Mouse (Mus musculus) CH12.LX (cell line): ENCODE measurements around the gene Smarca4. TPM values are rescaled to one million over a fixed set of nuclear protein-coding genes. Genes with fewer than 3 reads are reported as not detected.
A peak's percentile ranks its signal among the peaks of the same experiment; 100 is the strongest.

Experiments used
- DNase-seq: peaks from one replicate; pipeline ENCODE4 v3.0.0-alpha.2; 2013; ENCODE audit errors: extremely low read depth
- H3K27ac ChIP-seq: 2 replicates; pipeline ENCODE4 v1.5.1; 2012; ENCODE audit warnings: low read depth, mild to moderate bottlenecking, control low read depth, moderate library complexity; ENCODE audit not compliant: insufficient read depth
- H3K27me3 ChIP-seq: replicated peaks from 2 replicates; pipeline ENCODE3; 2012; ENCODE audit warnings: inconsistent platforms
- H3K36me3 ChIP-seq, 2 experiments: replicated peaks in 1 of 2; 2 replicates each; pipeline versions ENCODE3 to v1.6.1; 2012; ENCODE audit warnings: inconsistent platforms in 1 of 2, low read length in 1 of 2, mild to moderate bottlenecking in 1 of 2, mixed read lengths in 1 of 2, moderate library complexity in 1 of 2; ENCODE audit not compliant: control insufficient read depth in 1 of 2, insufficient read depth in 1 of 2
- H3K4me1 ChIP-seq, 2 experiments: 2 replicates each; pipeline ENCODE4 v1.6.1; 2012; ENCODE audit warnings: inconsistent platforms in 1 of 2, moderate library complexity in 1 of 2; ENCODE audit not compliant: insufficient read depth in 2 of 2, control insufficient read depth in 1 of 2
- H3K4me2 ChIP-seq: 2 replicates; pipeline ENCODE4 v1.6.1; 2012; ENCODE audit warnings: low read depth, mild to moderate bottlenecking, control low read depth; ENCODE audit not compliant: poor library complexity, insufficient read depth, severe bottlenecking
- H3K4me3 ChIP-seq, 3 experiments: fragments of 150-350 bp in 1 of 3; sonication (generic) in 1 of 3; replicated peaks in 1 of 3; 2 replicates each; pipeline versions ENCODE3 to v1.5.1; 2011 to 2012; ENCODE audit warnings: low read depth in 2 of 3, low read length in 2 of 3, mild to moderate bottlenecking in 2 of 3, moderate library complexity in 2 of 3, control low read depth in 1 of 3, improper control_type of control experiment in 1 of 3, inconsistent platforms in 1 of 3, mixed read lengths in 1 of 3; ENCODE audit not compliant: poor library complexity in 1 of 3
- H3K79me2 ChIP-seq: replicated peaks from 2 replicates; pipeline ENCODE4 v1.6.1; 2012; ENCODE audit warnings: mild to moderate bottlenecking, moderate library complexity; ENCODE audit not compliant: control insufficient read depth, poor library complexity, insufficient read depth, severe bottlenecking; ENCODE audit errors: extremely low read depth
- H3K9ac ChIP-seq: 2 replicates; pipeline ENCODE4 v1.6.1; 2012; ENCODE audit warnings: low read depth, mild to moderate bottlenecking, control low read depth, moderate library complexity; ENCODE audit not compliant: insufficient read depth
- H3K9me3 ChIP-seq: replicated peaks from 2 replicates; pipeline ENCODE3; 2012; ENCODE audit warnings: low read length, inconsistent platforms, mixed read lengths
- BHLHE40 ChIP-seq: IDR thresholded peaks from 2 replicates; pipeline ENCODE4 v1.6.1; 2011; ENCODE audit warnings: mild to moderate bottlenecking, low read depth, low read length, improper control_type of control experiment
- EP300 ChIP-seq: IDR thresholded peaks from 2 replicates; pipeline ENCODE4 v1.6.1; 2011; ENCODE audit warnings: low read length, improper control_type of control experiment
- ETS1 ChIP-seq: conservative IDR thresholded peaks from 2 replicates; pipeline ENCODE4 v1.6.1; 2012; ENCODE audit warnings: low read depth, mild to moderate bottlenecking, inconsistent platforms, low read length, improper control_type of control experiment, moderate library complexity
- HCFC1 ChIP-seq: IDR thresholded peaks from 2 replicates; pipeline ENCODE4 v1.6.1; 2012; ENCODE audit warnings: low read depth, mild to moderate bottlenecking, inconsistent platforms, low read length, improper control_type of control experiment
- KAT2A ChIP-seq: IDR thresholded peaks from 2 replicates; pipeline ENCODE4 v1.6.1; 2012; ENCODE audit warnings: low read length, improper control_type of control experiment, inconsistent platforms; ENCODE audit not compliant: insufficient replicate concordance
- MAFK ChIP-seq: IDR thresholded peaks from 2 replicates; pipeline ENCODE4 v1.6.1; 2011; ENCODE audit warnings: low read length, improper control_type of control experiment; ENCODE audit not compliant: insufficient replicate concordance
- MXI1 ChIP-seq: IDR thresholded peaks from 2 replicates; pipeline ENCODE4 v1.6.1; 2011; ENCODE audit warnings: mild to moderate bottlenecking, low read depth, low read length, improper control_type of control experiment
- NRF1 ChIP-seq: IDR thresholded peaks from 2 replicates; pipeline ENCODE4 v1.6.1; 2014; ENCODE audit warnings: low read depth, mild to moderate bottlenecking, inconsistent platforms, low read length, improper control_type of control experiment, moderate library complexity
- RAD21 ChIP-seq: IDR thresholded peaks from 2 replicates; pipeline ENCODE4 v1.6.1; 2011; ENCODE audit warnings: low read depth, mild to moderate bottlenecking, low read length, improper control_type of control experiment, moderate library complexity
- RCOR1 ChIP-seq: conservative IDR thresholded peaks from 2 replicates; pipeline ENCODE4 v1.6.1; 2012; ENCODE audit warnings: low read depth, mild to moderate bottlenecking, inconsistent platforms, low read length, improper control_type of control experiment
- TBP ChIP-seq: conservative IDR thresholded peaks from 2 replicates; pipeline ENCODE4 v1.6.1; 2011; ENCODE audit warnings: low read depth, low read length, improper control_type of control experiment
- ZKSCAN1 ChIP-seq: IDR thresholded peaks from 2 replicates; pipeline ENCODE4 v1.6.1; 2012; ENCODE audit warnings: low read depth, inconsistent platforms, low read length, improper control_type of control experiment, borderline replicate concordance
- ZNF384 ChIP-seq: IDR thresholded peaks from 2 replicates; pipeline ENCODE4 v1.6.1; 2012; ENCODE audit warnings: low read depth, low read length, improper control_type of control experiment, inconsistent platforms
- dilution Hi-C: fragments of 300-500 bp; cut with MboI; formaldehyde crosslinking; loops from 2 replicates; pipeline ENCODE4 v1.14.3; 2020; ENCODE audit warnings: low sequenced_read_pairs; ENCODE audit not compliant: extremely low pct_unique_long_range_greater_than_20kb, extremely low pct_ligation_motif_present
- in situ Hi-C: fragments of 300-500 bp; cut with MboI; formaldehyde crosslinking; loops from 3 replicates; pipeline ENCODE4 v1.14.3; 2019; ENCODE audit warnings: low sequenced_read_pairs, low pct_ligation_motif_present, low pct_unique_long_range_greater_than_20kb, mixed read lengths
- polyA plus RNA-seq: library from polyadenylated mRNA; unstranded; fragments of >175 nt; gene quantifications from 2 replicates; pipeline ENCODE4 v1.2.1, GENCODE M21; 2012; ENCODE audit warnings: low read depth; ENCODE audit not compliant: insufficient read length
- total RNA-seq, 2 experiments: library from RNA; depleted of rRNA; stranded (reverse); fragments of 300-350 nt in 1 of 2; fragments of >200 nt in 1 of 2; gene quantifications; 2 replicates each; pipeline ENCODE4 v1.2.3; 2012 to 2014

The Smarca4 gene
- total and polyA plus RNA-seq, 3 experiments, result 33.8 to 86.2 (median 74.3) TPM

DNA sequence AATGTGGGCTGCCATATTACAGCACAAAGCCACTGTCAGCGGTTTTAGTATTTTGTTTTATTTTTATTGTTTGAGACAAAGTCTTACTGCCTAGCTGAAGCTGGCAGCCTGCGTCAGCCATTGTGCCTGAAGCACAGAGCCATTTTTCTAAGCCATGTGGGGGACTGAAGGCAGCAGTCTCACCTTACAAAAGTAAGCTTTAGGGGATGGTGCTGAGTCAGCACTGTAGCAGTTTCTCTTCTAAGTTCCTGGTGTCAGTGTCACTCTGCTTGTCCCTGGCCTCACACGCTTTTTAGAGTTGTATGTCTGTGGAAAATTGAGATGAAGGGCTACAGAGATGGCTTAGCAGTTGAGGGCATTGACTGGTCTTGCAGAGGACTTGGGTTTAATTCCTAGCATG lies 30.4 kb downstream of the Smarca4 start:
- no peak for DNase-seq
- no peak overlapping the region for H3K4me3 ChIP-seq
- in situ Hi-C loops (no loop called here), dilution Hi-C loops (no loop called here)
- no peak overlapping the region for H3K9ac ChIP-seq
- H3K27ac ChIP-seq, result no peak overlapping the region
- H3K9me3 ChIP-seq, result no peaks in the 10 kb centered on the region
- 0 out of 2 replicates have a peak, but pooled peaks cover 5% of the 10 kb centered on the region for H3K79me2 ChIP-seq
- no peaks in the 10 kb centered on the region for H3K27me3 ChIP-seq
- H3K4me1 ChIP-seq, result peaks cover 0 to 4% of the 10 kb centered on the region in 2 experiments; a peak in 1 of 4 replicates
- H3K4me2 ChIP-seq, result no peak overlapping the region
- peak; percentile 80 for TF ChIP-seq MAFK
- TF ChIP-seq TBP, result no peak
- no peak for TF ChIP-seq HCFC1
- no peak for TF ChIP-seq ZKSCAN1
- TF ChIP-seq RCOR1, result no peak
- TF ChIP-seq MXI1, result no peak
- peaks cover 68 to 86% of the 10 kb centered on the region in 2 experiments for H3K36me3 ChIP-seq

DNA sequence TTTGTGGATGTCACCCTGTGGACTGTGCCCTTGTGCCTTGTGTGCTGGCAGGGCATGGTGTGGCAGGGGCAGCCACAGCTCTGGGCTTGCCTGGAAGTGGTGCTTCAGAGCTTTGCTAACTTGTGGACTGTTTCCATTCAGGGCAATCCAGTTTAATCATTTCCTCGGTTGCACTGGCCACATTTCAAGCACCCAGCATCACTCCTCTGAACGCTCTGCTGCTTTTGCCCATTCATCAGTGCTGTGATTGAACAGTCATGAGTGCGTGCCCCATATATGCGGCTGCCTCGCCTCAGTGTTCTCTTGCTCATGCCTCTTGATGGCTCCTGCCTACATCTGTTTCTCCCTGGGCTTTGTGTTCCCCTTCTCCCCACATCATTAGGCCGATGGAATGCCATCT lies 31.8 kb downstream of the Smarca4 start:
- Histone ChIP-seq H3K9me3 (no peaks in the 10 kb centered on the region), H3K27ac (no peak overlapping the region), H3K27me3 (no peaks in the 10 kb centered on the region), H3K79me2 (peaks cover 5% of the 10 kb centered on the region; the same call in 1 of the 2 replicates), H3K9ac (no peak overlapping the region), H3K4me1 (peaks cover 0 to 17% of the 10 kb centered on the region in 2 experiments; a peak in 2 of 4 replicates), H3K36me3 (peaks cover 55 to 83% of the 10 kb centered on the region in 2 experiments), H3K4me3 (no peak overlapping the region), H3K4me2 (no peak overlapping the region)
- TF ChIP-seq KAT2A (no peak), MXI1 (no peak), EP300 (no peak)
- in situ Hi-C loops (no loop called here), dilution Hi-C loops (no loop called here)
- no peak for DNase-seq

- no peak overlapping the region for H3K27ac ChIP-seq
- TF ChIP-seq BHLHE40 (peak; percentile 22; the same call in 1 of the 2 replicates), NRF1 (no peak), ETS1 (peak; percentile 40; the same call in 1 of the 2 replicates), RAD21 (no peak), ZNF384 (no peak)
- H3K9ac ChIP-seq, result no peak overlapping the region
- no peak overlapping the region for H3K4me2 ChIP-seq
- peaks cover 0 to 28% of the 10 kb centered on the region in 2 experiments; a peak in 2 of 4 replicates for H3K4me1 ChIP-seq
- no peak overlapping the region for H3K4me3 ChIP-seq
- peaks cover 51 to 85% of the 10 kb centered on the region in 2 experiments for H3K36me3 ChIP-seq
- no peaks in the 10 kb centered on the region for H3K9me3 ChIP-seq
- in situ Hi-C loops, result no loop called here
- DNase-seq, result peak; percentile 49
- H3K27me3 ChIP-seq, result no peaks in the 10 kb centered on the region
- H3K79me2 ChIP-seq, result peaks cover 5% of the 10 kb centered on the region; the same call in 1 of the 2 replicates
- dilution Hi-C loops, result no loop called here
These were observed 36.3 kb downstream of the Smarca4 start for GRCm38 (mm10) chr9:21652263-21652662.
